In the genomic region with DNA sequence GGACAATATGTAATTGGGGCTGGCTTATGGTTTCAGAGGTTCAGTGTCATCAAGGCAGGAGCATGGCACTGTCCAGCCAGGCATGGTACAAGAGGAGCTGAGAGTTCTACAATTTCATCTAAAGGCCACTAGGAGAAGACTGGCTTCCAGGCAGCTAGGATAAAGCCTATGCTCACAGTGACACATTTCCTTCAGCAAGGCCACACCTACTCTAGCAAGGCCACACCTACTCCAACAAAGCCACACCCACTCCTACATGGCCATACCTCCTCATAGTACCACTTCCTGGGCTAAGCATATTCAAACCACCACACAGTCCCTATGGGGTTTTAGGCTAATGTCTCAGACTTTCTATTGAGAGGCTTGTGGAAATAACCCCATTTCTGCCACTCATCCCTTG, we compare ENCODE assay signal across 19 mouse cellular contexts.
DNase-seq lines count a peak whose midpoint lies in the region; ATAC-seq lines count a peak whose summit lies in the region.
"Had no signal": no experiment of that assay in that cellular context is flagged by ENCODE, and none has a peak within 500 bp of the region (broad histone marks: within the 10 kb centered on the region; RNA-seq: fewer than 3 reads in every experiment).

No protein-coding gene starts in this region.

- ATAC-seq in neutrophil, adult 5-6 weeks (ENCODE audit: extremely low read depth, insufficient number of reproducible peaks, low FRiP score, poor library complexity, severe bottlenecking): peak; percentile 59
- ATAC-seq: hindbrain, embryonic 16.5 days; Patski had no signal

- peak; percentile 25 to 36 for DNase-seq in spleen, adult 18-20 months
- DNase-seq in spleen, postnatal 4 days (ENCODE audit: low spot score in 2 of 2): no peak
- DNase-seq in CD4-positive, CD25-positive, alpha-beta regulatory T cell, adult 2 months (ENCODE audit: low read depth, low spot score): peak; percentile 69
- peak; percentile 50 for DNase-seq in ZHBTc4 (ENCODE audit: low read depth, low spot score)
- DNase-seq in frontal cortex, adult 2 months (ENCODE audit: extremely low spot score in 1 of 2, low spot score in 1 of 2): no peak
- no peak for DNase-seq in urinary bladder, postnatal 10 days (ENCODE audit: low spot score)
- no peak for DNase-seq in liver
- DNase-seq: cerebellum, adult 11 months; cerebellum, postnatal 14 days; embryo, embryonic 11 days; gastrocnemius, postnatal 36 days; heart, postnatal 36 days; kidney, adult 18-20 months; kidney, postnatal 25 days; right cerebral cortex, postnatal 4 days; thymus, postnatal 4 days had no signal

Comparison
In these comparisons a context has a peak if more than half of its experiments do, and no peak if none do; other contexts are left out.
1. DNase-seq: peak in spleen, adult 18-20 months (2 of 2), CD4-positive, CD25-positive, alpha-beta regulatory T cell, adult 2 months (single experiment) and ZHBTc4 (single experiment); none in spleen, postnatal 4 days (0 of 2), frontal cortex, adult 2 months (0 of 2), urinary bladder, postnatal 10 days (single experiment) and liver (single experiment).